Mouse (Mus musculus): ENCODE results near the gene Fmo5.

Fmo5 gene

GRCm38 (mm10) chr3:97654901-97655300 is 26.3 kb downstream of the Fmo5 start:
- no peak for TF ChIP-seq GATA4 (IDR thresholded peaks at IDR 0.05; ENCODE audit: insufficient replicate concordance, low read length)

DNA sequence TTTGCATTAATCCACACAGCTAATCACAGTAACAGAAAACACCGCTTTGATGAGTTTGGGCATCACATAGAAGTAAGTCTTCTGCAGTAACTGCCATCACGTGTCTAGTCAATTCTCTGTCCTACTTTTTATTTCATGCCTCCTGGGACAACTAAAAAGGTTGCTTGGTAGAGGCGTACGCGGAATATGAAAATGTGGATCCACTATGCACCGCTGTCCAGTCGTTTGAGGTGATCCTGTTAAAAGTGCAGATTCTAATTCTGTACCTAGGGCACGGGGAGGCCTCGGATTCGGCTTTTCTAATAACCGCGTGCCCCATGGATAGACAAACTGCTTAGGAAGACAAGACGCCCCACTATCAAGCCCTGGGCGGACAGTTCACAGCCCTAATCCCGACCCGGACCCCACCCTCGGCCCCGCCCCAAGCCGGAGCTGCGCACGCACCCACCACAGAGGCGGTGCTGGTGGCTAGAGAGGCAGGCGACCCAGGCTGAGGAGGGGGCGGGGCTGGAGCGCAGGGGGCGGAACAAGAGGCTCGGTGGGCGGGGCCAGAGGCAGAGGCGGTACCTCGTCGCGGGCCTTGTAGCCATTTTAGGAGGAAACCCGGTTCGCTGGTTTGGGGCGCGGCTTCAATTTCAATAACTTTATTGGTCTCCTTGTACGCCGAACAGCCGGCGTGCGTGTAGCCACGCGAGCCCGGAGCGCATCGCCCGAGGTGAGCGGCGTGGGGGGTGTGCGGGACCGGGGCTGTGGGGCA is 29.2 kb downstream of the Fmo5 start, which contains the start of gene Prkab2:
Prkab2 (plus strand) TSS at position 539 of the 757 bp plus-strand sequence.
- TF ChIP-seq GATA4 (IDR thresholded peaks at IDR 0.05; ENCODE audit: insufficient replicate concordance, low read length): peak; percentile 42; the same call in 1 of the 2 replicates

DNA sequence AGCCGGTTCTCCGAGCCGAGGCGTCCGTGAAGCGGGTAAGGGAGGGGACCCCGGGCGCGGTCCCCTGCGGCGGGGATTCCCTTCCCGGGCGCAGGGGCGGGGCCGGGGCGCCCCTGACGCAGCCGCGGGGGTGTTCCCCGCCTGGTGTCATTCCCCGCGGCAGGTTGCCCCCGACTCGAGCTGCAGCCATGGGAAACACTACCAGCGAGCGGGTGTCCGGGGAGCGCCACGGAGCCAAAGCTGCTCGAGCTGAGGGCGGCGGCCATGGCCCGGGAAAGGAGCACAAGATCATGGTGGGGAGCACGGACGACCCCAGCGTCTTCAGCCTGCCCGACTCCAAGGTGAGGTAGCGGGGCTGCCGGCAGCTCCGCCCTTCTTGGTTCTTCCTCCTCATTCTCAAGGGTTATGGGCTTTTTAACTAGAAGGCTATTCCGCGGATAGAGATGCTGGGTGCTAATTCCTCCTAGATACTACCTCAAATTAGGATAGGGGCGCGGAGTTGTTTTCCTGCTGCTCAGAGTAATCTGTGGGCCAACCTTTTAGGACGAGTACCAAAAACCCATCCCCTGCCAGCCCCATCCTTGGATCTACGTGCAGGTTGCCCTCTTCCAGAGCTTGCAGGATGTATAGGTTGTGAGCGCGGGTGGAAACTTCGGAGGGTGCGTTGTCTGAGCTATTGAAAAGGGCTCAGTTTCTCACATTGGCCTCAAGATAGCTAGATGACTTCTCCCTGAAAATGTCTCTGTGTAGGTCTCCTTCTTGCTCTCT is 30.0 kb downstream of the Fmo5 start:
- TF ChIP-seq GATA4 (IDR thresholded peaks at IDR 0.05; ENCODE audit: insufficient replicate concordance, low read length): no peak

- TF ChIP-seq GATA4 (IDR thresholded peaks at IDR 0.05; ENCODE audit: insufficient replicate concordance, low read length): no peak
These were observed 31.1 kb downstream of the Fmo5 start for GRCm38 (mm10) chr3:97659746-97660145.

GRCm38 (mm10) chr3:97661206-97661605 is 32.6 kb downstream of the Fmo5 start:
- TF ChIP-seq GATA4 (IDR thresholded peaks at IDR 0.05; ENCODE audit: insufficient replicate concordance, low read length): no peak

- no peak for TF ChIP-seq GATA4 (IDR thresholded peaks at IDR 0.05; ENCODE audit: insufficient replicate concordance, low read length)
These were observed 36.9 kb downstream of the Fmo5 start for GRCm38 (mm10) chr3:97665525-97665924.

- TF ChIP-seq GATA4 (IDR thresholded peaks at IDR 0.05; ENCODE audit: insufficient replicate concordance, low read length): no peak
These were observed 37.5 kb downstream of the Fmo5 start for GRCm38 (mm10) chr3:97666154-97666553.

GRCm38 (mm10) chr3:97667093-97667675 is 38.6 kb downstream of the Fmo5 start:
- no peak for TF ChIP-seq GATA4 (IDR thresholded peaks at IDR 0.05; ENCODE audit: insufficient replicate concordance, low read length)

GRCm38 (mm10) chr3:97674644-97675110 is 46.1 kb downstream of the Fmo5 start, which contains the start of gene Gm17651:
TSS of gene Gm17651 (minus strand) at chr3:97674694.
- no peak for TF ChIP-seq GATA4 (IDR thresholded peaks at IDR 0.05; ENCODE audit: insufficient replicate concordance, low read length)

DNA sequence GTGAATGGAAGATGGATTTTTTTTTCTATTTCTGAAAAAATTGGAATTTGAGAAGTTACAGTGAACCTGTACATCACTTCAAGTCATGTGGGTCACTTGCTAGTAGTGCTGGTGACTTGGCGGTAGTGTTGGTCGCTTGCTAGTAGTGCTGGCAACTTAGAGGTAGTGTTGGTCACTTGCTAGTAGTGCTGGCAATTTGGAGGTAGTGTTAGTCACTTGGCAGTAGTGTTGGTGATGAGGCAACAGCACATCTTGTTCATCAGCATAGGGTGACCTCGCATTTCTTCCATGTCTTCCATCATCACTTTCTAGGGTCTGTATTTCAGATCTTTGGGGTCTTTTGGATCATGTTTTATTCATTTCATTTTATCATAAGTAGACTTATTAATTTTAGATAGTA is 47.5 kb downstream of the Fmo5 start:
- TF ChIP-seq GATA4 (IDR thresholded peaks at IDR 0.05; ENCODE audit: insufficient replicate concordance, low read length): no peak

GRCm38 (mm10) chr3:97678416-97678815 is 49.8 kb downstream of the Fmo5 start:
- no peak for TF ChIP-seq GATA4 (IDR thresholded peaks at IDR 0.05; ENCODE audit: insufficient replicate concordance, low read length)

GRCm38 (mm10) chr3:97680631-97681320 is 52.2 kb downstream of the Fmo5 start:
- TF ChIP-seq GATA4 (IDR thresholded peaks at IDR 0.05; ENCODE audit: insufficient replicate concordance, low read length): no peak

- no peak for TF ChIP-seq GATA4 (IDR thresholded peaks at IDR 0.05; ENCODE audit: insufficient replicate concordance, low read length)
These were observed 52.9 kb downstream of the Fmo5 start for GRCm38 (mm10) chr3:97681321-97682158.

GRCm38 (mm10) chr3:97682159-97682502 is 53.5 kb downstream of the Fmo5 start:
- TF ChIP-seq GATA4 (IDR thresholded peaks at IDR 0.05; ENCODE audit: insufficient replicate concordance, low read length): no peak
